Mouse (Mus musculus) MEL (cell line): ENCODE data around the gene Acss3.

ENCODE experiments used
- CHD1 ChIP-seq: IDR thresholded peaks from 2 replicates; pipeline ENCODE4 v1.6.1; 2012; ENCODE audit warnings: low read depth, mild to moderate bottlenecking, inconsistent platforms, low read length, improper control_type of control experiment
- CTCF ChIP-seq, 3 experiments: IDR thresholded peaks in 2 of 3; conservative IDR thresholded peaks in 1 of 3; 2 replicates each; pipeline ENCODE4 v1.5.1; 2011 to 2012; ENCODE audit warnings: low read length in 3 of 3, low read depth in 2 of 3, mild to moderate bottlenecking in 2 of 3, improper control_type of control experiment in 1 of 3, inconsistent platforms in 1 of 3, mixed read lengths in 1 of 3, moderate library complexity in 1 of 3; ENCODE audit not compliant: control insufficient read depth in 1 of 3, insufficient read depth in 1 of 3, poor library complexity in 1 of 3, severe bottlenecking in 1 of 3
- EP300 ChIP-seq, 2 experiments: IDR thresholded peaks; 2 replicates each; pipeline ENCODE4 v1.6.1; 2011; ENCODE audit warnings: improper control_type of control experiment in 2 of 2, low read length in 2 of 2, low read depth in 1 of 2, mild to moderate bottlenecking in 1 of 2
- GATA1 ChIP-seq: IDR thresholded peaks from 2 replicates; pipeline ENCODE4 v1.6.1; 2011; ENCODE audit warnings: low read depth, low read length, improper control_type of control experiment
- KAT2A ChIP-seq: conservative IDR thresholded peaks from 2 replicates; pipeline ENCODE4 v1.6.1; 2012; ENCODE audit warnings: low read depth, low read length, improper control_type of control experiment, inconsistent platforms
- MAFK ChIP-seq: IDR thresholded peaks from 2 replicates; pipeline ENCODE4 v1.6.1; 2011; ENCODE audit warnings: low read depth, mild to moderate bottlenecking, low read length, improper control_type of control experiment, borderline replicate concordance
- MAX ChIP-seq: IDR thresholded peaks from 2 replicates; pipeline ENCODE4 v1.6.1; 2011; ENCODE audit warnings: low read length, improper control_type of control experiment
- MAZ ChIP-seq: IDR thresholded peaks from 2 replicates; pipeline ENCODE4 v1.6.1; 2012; ENCODE audit warnings: low read depth, mild to moderate bottlenecking, inconsistent platforms, low read length, improper control_type of control experiment
- POLR2AphosphoS2 ChIP-seq: IDR thresholded peaks from 2 replicates; pipeline ENCODE4 v1.6.1; 2011; ENCODE audit warnings: low read length, improper control_type of control experiment

DNA sequence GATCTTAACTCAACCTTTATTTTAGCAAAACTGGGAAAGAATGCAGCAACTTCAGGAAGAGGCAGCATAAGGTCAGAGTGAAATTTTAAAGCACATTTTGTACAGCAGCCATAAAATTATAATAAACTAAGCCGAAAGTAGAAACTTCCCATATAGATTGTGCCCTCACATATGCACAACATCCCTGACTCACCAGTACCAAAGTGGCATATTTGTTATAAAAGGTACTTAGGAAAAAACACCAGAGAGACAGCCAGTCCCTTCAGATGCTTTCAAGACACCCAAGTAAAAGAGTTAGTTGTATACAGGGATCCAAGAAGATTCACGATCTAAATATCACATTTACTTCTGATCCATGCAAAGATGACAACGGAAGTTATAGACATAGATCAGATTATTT, 184.6 kb downstream of the Acss3 start:
- TF ChIP-seq KAT2A = no peak
- TF ChIP-seq GATA1 = no peak
- TF ChIP-seq MAZ = no peak
- no peak for TF ChIP-seq CTCF (IDR thresholded peaks at IDR 0.05 in 2 of 3, conservative IDR thresholded peaks at IDR 0.05 in 1 of 3; ENCODE audit: control insufficient read depth in 1 of 3, insufficient read depth in 1 of 3, low read depth in 2 of 3, low read length in 3 of 3, poor library complexity in 1 of 3, severe bottlenecking in 1 of 3)
- TF ChIP-seq CHD1 = no peak
- no peak for TF ChIP-seq MAX
- no peak for TF ChIP-seq EP300 (IDR thresholded peaks at IDR 0.05; ENCODE audit: low read depth in 1 of 2, low read length in 2 of 2)
- TF ChIP-seq MAFK = no peak
- TF ChIP-seq POLR2AphosphoS2 = no peak
